Mouse (Mus musculus) kidney, embryonic 14.5 days (tissue): Measurements from ENCODE around the gene Ankrd54. TPM values are rescaled to one million over a fixed set of nuclear protein-coding genes. Genes with fewer than 3 reads are reported as not detected.
"Not testable (repeated sequence)": the region's sequence is repeated elsewhere in the genome, so short reads cannot be mapped to it uniquely, and the experiment has no call there.

Source experiments
- ATAC-seq: fragments of 200-750 bp; cut with Nextera tagmentation; 2 replicates; pipeline ENCODE4 v1.8.0; 2017; ENCODE audit warnings: moderate number of reproducible peaks, mild to moderate bottlenecking, moderate TSS enrichment, moderate library complexity; ENCODE audit not compliant: low FRiP score, low TSS enrichment
- H3K27ac ChIP-seq: fragments of 300-500 bp; sonication (generic); 2 replicates; pipeline ENCODE4 v1.5.1; 2014; ENCODE audit warnings: low read depth, mild to moderate bottlenecking, low read length, moderate library complexity, mixed read lengths
- H3K27me3 ChIP-seq: fragments of 300-500 bp; sonication (generic); 2 replicates; pipeline ENCODE4 v1.6.1; 2014; ENCODE audit warnings: mild to moderate bottlenecking, low read length; ENCODE audit not compliant: control insufficient read depth, insufficient read depth
- H3K36me3 ChIP-seq: fragments of 300-500 bp; sonication (generic); 2 replicates; pipeline ENCODE4 v1.6.1; 2014; ENCODE audit warnings: low read length, mixed read lengths; ENCODE audit not compliant: control insufficient read depth, insufficient read depth
- H3K4me1 ChIP-seq: fragments of 300-500 bp; sonication (generic); 2 replicates; pipeline ENCODE4 v1.6.1; 2014; ENCODE audit warnings: low read length, mixed read lengths; ENCODE audit not compliant: control insufficient read depth, insufficient read depth
- H3K4me2 ChIP-seq: fragments of 300-500 bp; sonication (generic); replicated peaks from 2 replicates; pipeline ENCODE4 v1.6.1; 2014; ENCODE audit warnings: low read depth, mild to moderate bottlenecking, low read length
- H3K4me3 ChIP-seq: fragments of 300-500 bp; sonication (generic); 2 replicates; pipeline ENCODE4 v1.5.1; 2014; ENCODE audit warnings: mild to moderate bottlenecking, low read length
- H3K9ac ChIP-seq: fragments of 300-500 bp; sonication (generic); 2 replicates; pipeline ENCODE4 v1.6.1; 2014; ENCODE audit warnings: low read depth, mild to moderate bottlenecking, low read length, moderate library complexity
- H3K9me3 ChIP-seq: fragments of 300-500 bp; sonication (generic); 2 replicates; pipeline ENCODE4 v1.6.1; 2016; ENCODE audit warnings: low read length; ENCODE audit not compliant: control insufficient read depth
- WGBS: fragments of 180-500 bp; shearing (Covaris S2); extraction: QIAGEN DNeasy Blood & Tissue Kit; methylation state at CpG from one replicate; pipeline ENCODE4 v1.1.7; 2014; 5-methylcytosine and 5-hydroxymethylcytosine counted together
- polyA plus RNA-seq: library from polyadenylated mRNA; unstranded; fragments of >200 nt; fragmentation: Nextera tagmentation; extraction: Ambion mirVana; gene quantifications from 2 replicates; pipeline ENCODE4 v1.2.1, GENCODE M21; 2014

Ankrd54 gene
- polyA plus RNA-seq, 1 experiment from 2014 or later, result 54.2 TPM

GRCm38 (mm10) chr15:79018191-79018590 is 44.5 kb downstream of the Ankrd54 start:
- no peak overlapping the region for H3K9ac ChIP-seq
- no peak for ATAC-seq
- no peaks in the 10 kb centered on the region for H3K27me3 ChIP-seq
- WGBS, result 18% methylated on average over 4 of the region's 4 CpGs
- H3K27ac ChIP-seq, result no peak overlapping the region
- peaks cover 20% of the 10 kb centered on the region for H3K4me1 ChIP-seq
- no peak overlapping the region for H3K4me3 ChIP-seq
- H3K9me3 ChIP-seq, result no peaks in the 10 kb centered on the region
- no peaks in the 10 kb centered on the region for H3K36me3 ChIP-seq
- H3K4me2 ChIP-seq, result no peak overlapping the region

DNA sequence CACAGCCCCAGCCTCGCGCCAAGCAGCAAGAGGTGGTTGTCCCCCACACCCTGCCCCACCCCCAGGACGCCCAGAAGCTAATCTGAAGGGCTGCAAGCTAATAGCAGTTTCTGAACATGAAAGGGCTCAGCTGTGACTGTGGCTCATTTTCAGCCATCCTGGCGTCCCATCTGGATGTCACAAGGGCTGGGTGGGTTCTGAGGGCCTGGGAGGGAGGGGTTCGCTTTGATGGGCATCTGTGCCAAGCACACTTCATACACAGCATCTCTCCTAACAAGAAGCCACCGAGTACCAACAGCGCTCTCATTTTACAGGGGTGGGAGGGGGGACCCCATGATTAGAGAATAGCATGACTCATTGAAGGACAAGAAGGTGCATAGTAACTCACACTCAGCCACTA is 49.3 kb downstream of the Ankrd54 start:
- H3K4me1 ChIP-seq, result peaks cover 12% of the 10 kb centered on the region; the same call in 1 of the 2 replicates
- no peaks in the 10 kb centered on the region for H3K9me3 ChIP-seq
- no peak for ATAC-seq
- H3K4me3 ChIP-seq, result no peak overlapping the region
- no peak overlapping the region for H3K9ac ChIP-seq
- 41% methylated on average over 7 of the region's 7 CpGs for WGBS
- no peaks in the 10 kb centered on the region for H3K27me3 ChIP-seq
- H3K36me3 ChIP-seq, result no peaks in the 10 kb centered on the region
- no peak overlapping the region for H3K27ac ChIP-seq
- H3K4me2 ChIP-seq, result no peak overlapping the region

GRCm38 (mm10) chr15:79011550-79011949 is 51.1 kb downstream of the Ankrd54 start:
- ATAC-seq, result 0 out of 2 replicates have a peak, but pooled peaks have one; percentile 6
- WGBS, result 39% methylated on average over 10 of the region's 10 CpGs
- H3K36me3 ChIP-seq, result peaks cover 8% of the 10 kb centered on the region
- H3K4me1 ChIP-seq, result 0 out of 2 replicates have a peak, but pooled peaks cover 5% of the 10 kb centered on the region
- H3K4me3 ChIP-seq, result no peak overlapping the region
- no peak overlapping the region for H3K4me2 ChIP-seq
- H3K27ac ChIP-seq, result no peak overlapping the region
- no peaks in the 10 kb centered on the region for H3K9me3 ChIP-seq
- no peaks in the 10 kb centered on the region for H3K27me3 ChIP-seq
- H3K9ac ChIP-seq, result no peak overlapping the region

- Histone ChIP-seq H3K9me3 (no peaks in the 10 kb centered on the region), H3K27ac (no peak overlapping the region), H3K4me3 (no peak overlapping the region), H3K4me2 (no peak overlapping the region), H3K27me3 (no peaks in the 10 kb centered on the region), H3K4me1 (0 out of 2 replicates have a peak, but pooled peaks cover 5% of the 10 kb centered on the region), H3K9ac (no peak overlapping the region), H3K36me3 (peaks cover 25% of the 10 kb centered on the region)
- 57% methylated on average over 5 of the region's 5 CpGs for WGBS
- no peak for ATAC-seq
Observed at GRCm38 (mm10) chr15:79009734-79010133, 53.0 kb downstream of the Ankrd54 start.

DNA sequence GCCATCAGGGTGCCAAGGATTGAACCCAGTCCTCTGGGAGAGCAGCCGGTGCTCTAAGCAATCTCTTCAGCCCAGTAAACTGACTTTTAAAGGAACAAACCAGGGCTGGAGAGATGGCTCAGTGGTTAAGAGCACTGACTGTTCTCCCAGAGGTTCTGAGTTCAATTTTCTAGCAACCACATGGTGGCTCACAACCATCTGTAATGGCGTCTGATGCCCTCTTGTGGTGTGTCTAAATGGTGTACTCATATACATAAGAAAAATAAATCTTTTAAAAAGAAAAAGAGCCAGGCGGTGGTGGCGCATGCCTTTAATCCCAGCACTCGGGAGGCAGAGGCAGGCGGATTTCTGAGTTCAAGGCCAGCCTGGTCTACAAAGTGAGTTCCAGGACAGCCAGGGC is 54.9 kb downstream of the Ankrd54 start:
- peaks cover 43% of the 10 kb centered on the region for H3K36me3 ChIP-seq
- not testable (repeated sequence) for H3K4me3 ChIP-seq, H3K27ac ChIP-seq, H3K9me3 ChIP-seq, H3K9ac ChIP-seq, ATAC-seq, H3K4me2 ChIP-seq, H3K4me1 ChIP-seq, H3K27me3 ChIP-seq
- 91% methylated on average over 6 of the region's 6 CpGs for WGBS

DNA sequence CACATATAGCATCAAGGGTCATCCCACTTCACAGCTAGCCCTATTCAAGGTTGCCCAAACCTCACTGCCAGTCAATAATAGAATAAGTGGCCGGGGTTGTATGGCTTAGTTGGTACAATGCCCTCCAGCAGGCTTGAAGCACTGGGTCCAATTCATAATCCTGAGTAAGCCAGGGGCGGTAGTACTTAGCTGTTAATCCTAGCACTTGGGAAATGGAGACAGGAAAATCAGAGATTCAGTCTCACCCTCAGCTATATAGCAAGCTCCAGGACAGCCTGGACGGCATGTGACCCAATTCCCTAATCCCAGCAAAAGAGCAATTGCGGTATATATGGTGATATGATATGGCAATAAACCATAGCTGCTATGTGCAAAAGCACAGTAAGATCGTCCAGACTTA is 55.6 kb downstream of the Ankrd54 start:
- Histone ChIP-seq H3K4me2 (no peak overlapping the region), H3K9me3 (no peaks in the 10 kb centered on the region), H3K4me3 (no peak overlapping the region), H3K36me3 (peaks cover 50% of the 10 kb centered on the region), H3K4me1 (peaks cover 8% of the 10 kb centered on the region; the same call in 1 of the 2 replicates), H3K27me3 (no peaks in the 10 kb centered on the region), H3K27ac (no peak overlapping the region), H3K9ac (no peak overlapping the region)
- WGBS, result 91% methylated on average over 5 of the region's 5 CpGs
- ATAC-seq, result no peak

DNA sequence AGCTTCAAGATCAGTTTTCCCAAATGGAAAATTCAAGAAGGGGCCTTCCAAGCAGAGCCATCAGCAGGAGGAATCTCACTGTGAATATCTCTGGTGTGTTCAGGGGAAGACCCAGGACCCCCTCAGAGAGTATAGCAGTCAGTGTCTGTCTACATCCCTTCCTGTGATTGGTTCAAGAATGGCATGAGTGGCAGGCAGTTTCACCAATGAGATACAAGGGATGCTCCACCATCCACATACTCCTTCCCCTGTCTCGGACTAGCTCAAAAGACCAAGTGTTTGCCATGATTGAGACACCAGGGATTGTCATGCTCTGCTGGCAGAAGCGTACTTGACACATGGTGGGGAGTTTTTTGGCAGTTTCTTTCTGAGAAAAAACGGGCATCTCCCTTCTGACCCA is 56.1 kb downstream of the Ankrd54 start:
- WGBS, result 81% methylated on average over 3 of the region's 3 CpGs
- ATAC-seq, result no peak
- no peaks in the 10 kb centered on the region for H3K27me3 ChIP-seq
- H3K4me3 ChIP-seq, result no peak overlapping the region
- H3K9ac ChIP-seq, result no peak overlapping the region
- H3K36me3 ChIP-seq, result peaks cover 54% of the 10 kb centered on the region
- H3K9me3 ChIP-seq, result no peaks in the 10 kb centered on the region
- H3K4me2 ChIP-seq, result no peak overlapping the region
- no peak overlapping the region for H3K27ac ChIP-seq
- peaks cover 9% of the 10 kb centered on the region; the same call in 1 of the 2 replicates for H3K4me1 ChIP-seq

GRCm38 (mm10) chr15:79005581-79005980 is 57.1 kb downstream of the Ankrd54 start:
- no peak for ATAC-seq
- Histone ChIP-seq H3K4me1 (peaks cover 10% of the 10 kb centered on the region; the same call in 1 of the 2 replicates), H3K9me3 (no peaks in the 10 kb centered on the region), H3K9ac (no peak overlapping the region), H3K36me3 (peaks cover 63% of the 10 kb centered on the region), H3K4me3 (no peak overlapping the region), H3K4me2 (no peak overlapping the region), H3K27me3 (no peaks in the 10 kb centered on the region), H3K27ac (no peak overlapping the region)
- 89% methylated on average over 9 of the region's 9 CpGs for WGBS
